Mouse (Mus musculus) forelimb bud, embryonic 11.5 days (tissue): ENCODE data around the gene Polr1c.

Source experiments
- DNase-seq: peaks from one replicate; pipeline ENCODE4 v3.0.0-alpha.2; 2012; ENCODE audit warnings: low read depth, low spot score

Polr1c gene

DNA sequence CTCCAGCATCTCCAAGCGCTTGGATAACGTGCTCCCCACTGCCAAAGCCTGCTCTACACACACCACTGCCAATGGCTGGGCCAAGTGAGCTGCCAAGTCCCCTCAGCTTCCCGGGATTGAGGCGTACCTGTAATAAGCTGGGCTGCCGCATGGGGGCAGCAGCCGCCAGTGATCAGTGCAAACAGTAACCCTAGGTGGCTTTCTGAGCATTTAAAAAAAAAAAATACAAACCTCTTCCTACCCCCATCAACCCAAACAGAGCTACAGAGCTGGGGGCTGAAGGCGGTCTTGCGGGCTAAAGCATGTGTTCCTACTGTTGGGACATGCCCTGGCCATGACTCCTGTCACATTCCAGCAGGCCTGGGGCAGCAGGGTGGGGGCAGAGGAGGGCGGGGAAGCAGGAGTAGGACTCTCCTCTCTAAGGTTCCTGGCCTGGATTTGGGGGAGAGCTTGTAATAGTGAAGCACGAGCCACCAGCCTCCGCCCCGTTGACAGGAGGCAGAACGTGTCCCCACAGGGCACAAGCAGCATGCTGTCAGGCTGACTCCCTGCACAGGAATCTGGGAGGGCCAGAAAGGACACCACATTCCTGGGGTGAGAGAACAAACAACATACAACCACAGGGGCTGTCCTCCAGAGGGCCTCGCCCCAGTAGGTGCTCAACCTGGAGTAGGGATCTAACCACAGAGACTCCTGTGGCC, 18.2 kb upstream of the Polr1c start:
- DNase-seq: peak; percentile 78

DNA sequence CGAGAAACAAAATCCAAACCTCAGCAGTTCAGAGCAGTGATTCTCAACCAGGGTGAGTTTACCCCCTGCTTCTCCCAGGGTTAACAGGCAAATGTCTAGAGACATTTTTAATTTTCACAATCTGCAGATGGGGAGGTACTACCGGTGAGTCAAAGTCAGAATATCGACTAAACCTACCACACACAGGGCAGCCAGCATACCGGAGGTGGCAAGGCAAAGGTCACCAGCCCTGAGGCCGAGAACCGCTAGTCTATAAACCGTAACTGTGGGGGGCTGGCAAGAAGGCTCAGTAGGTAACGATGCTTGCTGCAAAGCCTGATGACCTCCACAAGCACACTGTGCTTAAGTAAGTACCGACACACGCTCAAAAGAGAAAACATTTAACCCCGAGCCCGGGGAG, 17.6 kb upstream of the Polr1c start:
- DNase-seq: no peak

DNA sequence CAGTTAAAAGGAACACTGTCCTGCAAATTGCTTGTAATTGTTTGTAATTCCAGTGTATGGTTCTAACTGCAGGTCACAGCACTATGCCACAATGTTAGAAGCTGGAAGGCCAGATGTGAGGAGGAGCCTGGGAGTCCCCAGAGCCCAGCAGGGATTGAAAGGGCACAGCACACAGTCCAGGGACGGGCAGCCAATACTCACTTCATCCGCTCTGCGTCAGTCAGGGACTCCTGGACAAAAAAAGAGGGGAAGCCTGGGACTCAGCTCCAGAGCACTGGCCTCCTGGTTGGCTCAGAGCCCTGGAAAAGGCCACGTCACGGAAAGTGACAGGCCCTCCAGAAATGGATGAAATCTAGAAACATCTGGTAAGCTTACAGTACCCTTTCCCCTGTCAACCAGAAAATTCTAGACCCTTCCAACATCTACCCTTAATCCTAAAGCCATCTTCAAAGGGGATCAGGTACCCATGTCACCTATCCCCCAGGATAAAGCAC, 14.4 kb upstream of the Polr1c start:
- no peak for DNase-seq

DNA sequence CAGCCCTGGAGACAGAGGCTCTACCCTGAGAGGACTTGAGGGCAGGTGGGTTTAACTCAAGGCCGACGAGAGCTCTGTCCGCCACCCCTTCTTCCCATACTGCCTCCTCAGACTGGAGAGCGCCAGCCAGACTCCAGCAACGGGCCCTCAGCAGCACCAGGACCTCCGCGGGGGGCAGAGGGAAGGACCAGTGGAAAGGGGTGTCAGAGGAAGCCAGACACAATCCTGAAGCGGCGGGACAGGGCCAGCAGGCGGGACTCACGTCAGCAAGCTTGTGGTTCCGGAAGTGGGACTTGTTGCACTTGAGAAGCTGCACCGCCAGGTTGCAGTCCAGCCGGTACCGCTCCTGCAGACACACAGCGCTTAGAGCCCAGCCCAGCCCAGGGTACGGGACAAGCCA, 11.8 kb upstream of the Polr1c start:
- no peak for DNase-seq

DNA sequence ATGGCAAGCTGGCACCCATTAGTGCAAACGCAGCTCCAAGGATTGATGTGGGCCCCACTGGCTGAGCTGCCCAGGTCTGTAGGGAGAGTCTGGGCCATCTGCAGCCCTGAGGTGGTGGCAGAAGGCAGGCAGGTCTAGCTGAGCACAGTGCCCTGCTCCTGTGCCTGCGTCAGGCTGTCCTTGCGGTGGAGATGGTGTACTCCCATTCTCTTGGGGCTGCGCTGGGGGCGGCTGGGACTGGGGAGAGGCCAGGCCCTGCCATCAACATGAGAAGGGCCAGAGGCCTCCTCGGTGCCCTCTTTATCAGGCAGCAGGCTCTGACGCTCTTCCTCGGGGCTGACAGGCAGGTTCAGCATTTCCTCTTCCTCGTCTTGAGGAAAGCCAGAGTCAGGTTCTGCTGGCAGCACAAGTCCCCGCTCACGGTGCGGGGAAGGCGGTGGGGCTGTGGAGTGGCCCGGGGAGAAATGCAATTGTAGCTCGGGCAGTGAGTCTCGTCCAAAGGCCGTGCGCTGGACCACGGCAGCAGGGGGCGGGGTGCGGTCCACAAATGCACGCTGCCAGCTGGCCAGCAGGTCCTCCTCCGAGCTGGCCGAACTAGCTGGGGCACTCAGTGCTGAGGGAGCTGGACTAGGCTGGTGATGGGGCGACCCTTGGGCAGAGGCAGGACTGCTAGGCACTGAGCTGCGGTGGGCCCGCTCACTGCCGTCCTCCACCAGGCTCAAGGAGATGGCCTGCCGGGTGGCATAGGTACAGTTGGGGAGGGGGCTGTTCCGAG, 10.6 kb upstream of the Polr1c start:
- no peak for DNase-seq

DNA sequence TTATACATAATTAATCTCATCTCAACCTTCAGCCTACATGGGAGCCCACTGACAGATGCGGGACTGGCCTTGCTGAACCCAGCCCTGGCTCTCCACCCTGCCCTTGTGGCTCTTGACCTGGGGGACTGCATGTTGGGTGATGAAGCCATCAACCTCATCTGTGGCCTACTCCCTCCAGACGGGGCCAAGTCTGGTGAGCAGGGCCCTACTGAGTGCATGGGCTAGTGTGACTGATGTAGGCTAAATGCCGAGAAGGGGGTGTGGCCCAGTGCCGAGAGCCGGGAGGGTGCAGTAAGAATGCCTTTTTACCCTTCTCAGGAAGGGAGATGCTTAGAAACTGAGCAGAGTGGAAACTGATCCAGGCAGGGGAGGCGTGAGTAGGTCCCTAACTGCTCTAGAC, 7.3 kb upstream of the Polr1c start:
- DNase-seq: no peak

DNA sequence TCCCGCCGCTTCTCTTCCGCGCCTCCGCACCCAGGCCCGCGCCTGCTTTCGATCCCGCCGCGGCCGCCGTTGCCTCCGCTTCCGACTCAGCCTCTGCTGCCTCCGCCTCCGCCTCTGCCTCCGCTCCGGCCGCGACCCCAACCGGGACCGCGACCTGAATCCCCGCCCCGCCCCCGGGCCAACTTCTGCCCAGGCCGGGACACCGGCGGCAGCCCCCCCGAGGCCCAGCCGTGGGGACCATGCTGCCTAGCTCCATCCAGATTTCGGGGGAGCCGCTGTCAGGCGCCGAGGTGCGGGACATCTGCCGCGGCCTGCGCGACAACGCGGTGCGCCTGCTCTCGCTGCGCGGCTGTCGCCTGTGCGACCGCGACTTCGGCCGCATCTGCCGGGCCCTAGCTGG, 6.3 kb upstream of the Polr1c start:
- DNase-seq: no peak

DNA sequence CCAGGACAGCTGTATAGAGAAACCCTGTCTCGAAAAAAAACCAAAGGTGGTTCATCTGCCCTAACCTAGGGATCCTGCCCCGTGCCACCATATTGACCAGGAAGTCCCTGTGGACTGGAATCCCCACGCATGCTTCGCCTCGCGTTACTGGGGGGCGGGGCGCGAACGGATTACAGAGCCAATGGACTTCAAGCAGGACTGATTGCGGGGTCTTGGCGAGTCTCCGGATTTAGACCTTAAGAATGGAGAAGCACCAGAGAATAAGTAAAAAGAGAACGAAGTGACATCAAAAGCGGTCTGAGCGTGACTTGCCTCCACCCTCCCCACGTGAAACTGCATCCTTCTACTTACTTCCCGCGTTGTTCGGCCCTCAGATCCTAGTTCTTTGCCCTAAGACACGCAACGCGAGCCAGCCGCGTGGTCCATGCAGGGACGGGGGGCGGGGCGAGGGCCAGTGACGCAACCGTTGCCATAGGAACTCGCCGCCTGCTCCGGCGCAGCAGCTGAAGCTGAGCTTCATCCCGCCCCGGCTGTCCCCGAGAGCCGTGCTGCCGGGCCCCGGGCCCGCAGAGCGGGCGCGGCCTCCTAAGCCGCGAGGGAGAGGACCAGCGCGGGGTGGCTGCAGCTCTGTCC, 5.7 kb upstream of the Polr1c start, which contains the start of gene Lrrc73:
TSS of gene Lrrc73 (plus strand) at position 80 of the 633 bp plus-strand sequence.
- DNase-seq: peak; percentile 84

DNA sequence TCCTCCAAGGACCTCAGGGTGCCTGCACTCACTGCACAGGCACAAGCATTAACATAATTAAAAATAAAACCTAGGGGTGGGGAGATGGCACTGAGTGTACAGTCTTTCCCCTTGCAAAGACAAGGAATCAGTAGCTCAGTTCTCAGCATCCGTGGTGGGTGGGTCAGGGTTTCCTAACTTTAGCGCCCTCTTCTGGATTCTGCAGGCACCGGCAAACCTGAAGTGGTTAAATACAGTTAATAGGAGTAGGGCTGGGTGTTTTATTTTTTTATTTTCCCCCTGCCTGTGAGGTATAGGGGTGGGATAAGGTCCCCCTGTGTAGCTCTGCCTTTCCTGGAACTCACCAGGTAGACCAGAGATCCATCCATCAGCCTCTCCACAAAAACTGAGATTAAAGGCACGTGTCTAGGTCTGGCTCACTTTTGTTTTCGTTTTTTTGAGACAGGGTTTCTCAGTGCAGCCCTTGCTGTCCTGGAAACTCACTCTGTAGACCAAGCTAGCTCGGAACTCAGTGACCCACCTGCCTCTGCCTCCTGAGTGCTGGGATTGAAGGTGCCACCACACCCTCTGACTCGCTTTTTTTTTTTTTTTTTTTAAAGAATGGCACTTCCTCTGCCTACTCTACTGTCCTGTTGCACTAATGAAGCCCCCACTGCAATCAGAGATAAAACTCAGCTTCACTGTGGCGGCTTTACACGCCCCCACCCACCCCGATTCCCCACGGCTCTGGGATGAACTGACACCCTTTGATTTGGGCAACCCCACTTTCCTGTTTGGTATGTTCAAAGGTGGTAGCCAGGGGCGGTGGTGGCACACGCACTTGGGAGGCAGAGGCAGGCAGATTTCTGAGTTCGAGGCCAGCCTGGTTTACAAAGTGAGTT, 5.0 kb upstream of the Polr1c start:
- DNase-seq: peak; percentile 49

DNA sequence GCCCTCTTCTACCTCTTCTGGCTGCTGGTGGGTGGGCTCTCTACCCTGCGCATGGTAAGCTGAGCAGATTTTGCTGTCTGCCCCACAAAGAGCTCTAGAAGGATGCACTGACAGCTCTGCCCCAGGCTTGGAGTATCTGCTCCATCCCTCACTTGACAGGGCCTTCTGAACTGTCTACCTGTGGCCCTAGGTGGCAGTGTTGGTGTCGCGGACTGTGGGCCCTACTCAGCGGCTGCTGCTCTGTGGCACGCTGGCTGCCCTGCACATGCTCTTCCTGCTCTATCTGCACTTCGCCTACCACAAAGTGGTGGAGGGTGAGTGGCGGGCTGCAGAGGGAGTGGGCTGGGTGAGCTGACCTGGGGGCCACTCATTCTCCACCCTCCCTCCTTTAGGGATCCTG, 3.3 kb upstream of the Polr1c start:
- DNase-seq: no peak

DNA sequence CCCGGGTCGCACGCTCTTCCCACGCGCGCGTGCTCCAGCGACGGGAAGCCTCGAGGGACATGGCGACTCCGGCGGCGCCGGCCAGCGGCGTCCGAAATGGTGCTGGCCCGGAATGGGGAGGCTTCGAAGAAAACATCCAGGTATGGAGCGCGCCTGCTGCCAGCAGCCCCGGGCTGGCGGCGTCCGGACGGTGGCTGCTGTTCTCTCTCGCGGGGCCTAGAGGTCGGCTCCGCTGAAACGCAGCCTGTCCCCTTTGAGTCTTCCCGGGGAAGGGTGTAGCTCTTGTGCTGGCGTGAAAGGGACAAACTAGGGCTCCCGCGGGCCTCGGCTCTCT, 302 bp upstream of the Polr1c start:
- no peak for DNase-seq

DNA sequence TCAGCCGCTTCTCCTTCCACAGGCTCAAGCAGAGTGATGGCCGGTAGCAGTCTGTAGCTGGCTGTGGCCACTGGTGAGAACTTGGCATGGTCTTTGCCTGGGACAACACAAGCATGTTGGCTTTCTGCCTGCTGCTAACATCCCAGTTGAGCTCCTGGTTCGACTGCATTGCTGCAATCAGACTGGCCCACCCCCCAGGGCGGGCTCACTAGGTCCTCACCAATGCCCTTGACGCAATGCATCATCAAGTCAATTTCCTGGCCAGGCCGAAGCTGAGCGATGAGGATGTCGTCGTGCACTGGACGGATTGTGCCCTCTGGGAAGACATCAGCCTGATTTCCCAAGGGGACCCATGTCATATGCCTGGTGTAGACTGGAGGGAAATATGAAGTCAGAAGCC, 3.3 kb downstream of the Polr1c start:
- DNase-seq: no peak

DNA sequence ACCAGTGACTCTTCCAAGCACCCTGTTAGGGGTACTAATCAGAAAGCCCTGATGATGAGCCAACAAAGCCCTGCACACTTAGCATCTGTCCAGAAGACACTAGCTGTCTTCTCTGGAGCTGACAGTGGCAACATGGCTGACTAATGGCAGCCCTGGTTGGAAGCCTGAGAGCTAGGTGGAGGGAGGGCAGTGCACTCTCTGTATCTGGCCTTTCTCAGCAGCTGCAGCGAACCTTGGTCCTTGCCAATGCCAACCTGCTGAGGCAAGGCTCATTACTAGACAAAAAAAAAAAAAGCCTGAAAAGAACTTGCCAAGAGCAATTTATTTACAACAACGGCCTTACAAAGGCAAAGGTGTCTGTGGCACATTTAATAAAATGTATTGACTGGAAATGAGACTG, 4.2 kb downstream of the Polr1c start:
- no peak for DNase-seq

DNA sequence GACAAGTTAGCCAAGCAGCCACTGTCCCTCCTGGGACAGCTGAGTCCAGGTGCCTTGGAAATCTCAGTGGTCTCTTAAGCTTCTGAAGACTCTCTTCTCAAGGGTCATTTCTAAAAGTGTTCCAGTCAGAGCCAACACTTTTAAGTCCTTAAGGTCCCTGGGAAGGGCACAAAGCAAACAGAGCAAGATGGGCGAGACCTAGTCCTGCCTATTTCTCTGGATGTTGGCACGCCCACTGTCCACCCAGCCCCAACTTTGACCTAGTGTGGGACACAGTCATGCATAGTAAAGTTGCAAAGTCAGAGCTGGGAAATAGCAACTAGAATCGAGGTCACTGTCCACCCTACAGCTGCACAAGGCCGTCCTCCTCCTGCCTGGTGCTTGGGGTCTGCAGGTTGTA, 4.9 kb downstream of the Polr1c start:
- DNase-seq: no peak

DNA sequence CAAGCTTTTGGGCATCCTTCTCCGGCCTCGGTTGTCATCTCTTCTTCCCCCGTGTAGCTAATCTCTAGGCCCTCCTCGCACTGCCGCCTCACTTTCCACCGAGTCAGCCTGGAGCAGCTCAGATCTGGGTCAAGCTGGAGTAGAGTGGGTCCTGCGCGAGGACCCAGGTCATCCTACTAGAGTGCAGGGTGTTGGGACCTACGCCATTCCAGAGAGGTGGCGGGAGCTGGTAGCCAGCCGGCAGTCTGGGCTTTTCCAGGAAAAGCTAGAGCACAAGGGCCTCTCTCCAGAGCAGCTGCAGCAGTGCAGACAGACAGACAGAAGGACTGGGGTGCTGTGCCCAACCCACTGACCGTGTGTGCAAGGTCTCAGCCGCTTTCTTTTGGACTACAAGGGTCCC, 5.6 kb downstream of the Polr1c start:
- DNase-seq: no peak

DNA sequence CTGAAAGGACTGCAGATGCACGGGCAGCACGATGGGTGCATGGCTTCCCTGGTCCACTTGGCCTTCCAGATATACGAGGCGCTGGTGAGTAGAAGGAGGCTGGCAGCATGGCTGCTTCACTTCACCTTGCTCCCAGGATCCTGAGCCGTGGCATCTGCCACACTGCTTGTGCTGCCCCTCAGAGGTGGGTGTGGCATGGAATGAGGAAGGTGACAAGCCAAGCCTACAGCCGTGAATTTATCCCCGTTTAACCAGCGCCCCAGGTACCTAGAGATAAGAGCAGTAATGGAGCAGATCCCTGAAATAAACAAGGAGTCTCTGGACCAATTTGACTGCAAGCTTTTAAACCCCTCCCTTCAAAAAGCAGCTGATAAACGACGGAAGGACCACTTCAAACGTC, 6.4 kb downstream of the Polr1c start:
- DNase-seq: no peak

DNA sequence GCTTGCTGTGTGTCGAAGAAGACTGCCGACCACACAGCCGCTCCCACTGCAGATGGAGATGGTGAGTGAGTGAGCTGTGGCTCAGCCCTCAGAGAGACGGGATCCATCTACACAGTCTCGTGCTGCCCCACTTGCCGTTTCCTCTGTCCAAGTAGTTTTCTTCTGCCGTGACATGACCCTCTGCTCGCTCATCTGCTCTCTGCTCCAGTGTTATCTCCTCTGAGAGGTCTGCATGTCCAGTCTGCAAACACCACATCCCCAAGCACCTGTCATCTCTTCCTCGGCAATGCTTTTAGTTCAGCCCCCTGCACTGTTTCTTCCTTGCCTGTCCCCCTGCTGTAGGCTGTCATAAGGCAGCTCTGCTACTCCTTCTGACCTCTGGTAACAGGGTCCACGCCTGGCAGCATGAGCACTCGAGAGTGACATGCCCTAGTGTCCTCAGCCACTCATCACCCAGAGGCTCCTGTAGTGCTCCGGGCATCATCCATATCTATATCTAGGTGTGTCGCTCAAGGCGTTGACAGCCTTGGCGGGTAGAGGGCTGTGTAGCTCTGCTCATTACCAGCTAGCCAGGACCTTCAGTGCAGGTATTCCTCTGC, 8.2 kb downstream of the Polr1c start:
- DNase-seq: no peak

DNA sequence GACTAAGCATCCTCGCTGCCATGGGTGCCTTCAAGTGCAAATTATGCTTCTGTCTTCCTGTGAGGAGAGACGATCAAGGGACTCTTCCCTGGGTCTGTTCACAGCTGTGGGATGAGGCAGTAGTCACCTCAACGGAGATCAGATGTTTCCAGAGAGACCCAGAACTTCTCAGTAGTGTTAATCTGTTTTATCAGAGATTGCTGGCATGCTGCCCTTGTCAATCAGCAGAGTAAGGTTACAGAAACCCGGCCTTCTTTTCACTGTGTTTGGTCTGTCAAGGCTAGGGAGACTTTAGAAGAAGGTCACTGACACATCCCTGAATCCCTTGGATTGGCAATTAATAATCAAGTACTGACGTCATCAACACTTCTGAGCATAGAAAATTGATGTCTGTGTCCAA, 10.4 kb downstream of the Polr1c start:
- no peak for DNase-seq

DNA sequence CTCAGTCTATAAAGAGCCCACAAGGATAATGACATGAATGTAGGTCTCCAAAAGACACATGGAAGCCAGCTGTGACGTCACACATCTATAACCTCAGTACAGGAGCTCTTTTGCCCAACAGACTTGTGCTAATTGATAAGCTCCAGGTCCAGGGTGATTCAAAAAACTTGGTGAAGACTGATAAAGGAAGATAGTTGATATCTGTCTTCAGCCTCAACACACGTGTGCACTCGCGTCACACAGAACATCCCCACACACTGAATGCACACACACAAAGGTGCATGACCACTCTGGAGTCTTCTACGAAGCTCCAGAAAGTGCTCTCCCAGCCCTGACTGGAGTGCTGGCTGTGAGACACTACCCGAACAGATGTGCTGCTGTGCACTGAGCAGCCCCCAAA, 10.8 kb downstream of the Polr1c start:
- DNase-seq: no peak

DNA sequence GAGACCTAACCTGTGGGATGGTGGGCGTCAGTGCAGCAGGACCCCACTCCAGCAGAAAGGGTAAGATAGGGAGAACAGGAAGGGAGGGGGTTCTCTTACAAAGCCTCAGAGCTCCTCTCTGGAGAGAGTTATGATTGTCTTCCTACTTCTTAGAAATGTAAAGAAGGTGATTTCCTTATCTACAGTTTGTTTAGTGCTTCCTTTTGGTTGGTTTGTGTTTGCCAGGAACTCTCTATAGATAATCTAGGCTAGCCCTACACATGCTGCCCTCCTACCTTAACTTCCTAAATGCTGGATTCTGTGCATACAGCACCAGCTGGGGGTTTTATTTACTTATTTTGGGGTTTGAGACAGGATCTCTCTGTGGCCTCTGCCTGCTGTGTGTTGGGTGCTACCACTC, 11.8 kb downstream of the Polr1c start:
- DNase-seq: no peak

DNA sequence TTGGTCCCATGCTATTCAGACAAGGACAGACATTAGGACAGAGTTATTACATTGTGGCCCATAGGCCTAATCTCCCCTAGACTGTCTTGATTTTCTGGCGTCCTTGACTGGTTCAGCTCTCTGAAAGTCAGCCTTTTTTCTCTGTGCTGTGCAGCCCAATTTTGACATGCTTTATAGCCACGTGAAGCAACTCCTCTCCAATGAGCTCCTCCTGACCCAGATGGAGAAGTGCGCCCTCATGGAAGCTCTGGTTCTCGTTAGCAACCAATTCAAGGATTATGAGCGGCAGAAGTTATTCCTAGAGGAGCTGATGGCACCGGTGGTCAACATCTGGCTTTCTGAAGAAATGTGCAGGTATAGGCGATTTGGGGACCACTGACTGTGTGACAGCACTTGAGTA, 20.3 kb downstream of the Polr1c start:
- no peak for DNase-seq
